Mouse (Mus musculus): ENCODE results near the gene Zfp652.

Gene Zfp652

DNA sequence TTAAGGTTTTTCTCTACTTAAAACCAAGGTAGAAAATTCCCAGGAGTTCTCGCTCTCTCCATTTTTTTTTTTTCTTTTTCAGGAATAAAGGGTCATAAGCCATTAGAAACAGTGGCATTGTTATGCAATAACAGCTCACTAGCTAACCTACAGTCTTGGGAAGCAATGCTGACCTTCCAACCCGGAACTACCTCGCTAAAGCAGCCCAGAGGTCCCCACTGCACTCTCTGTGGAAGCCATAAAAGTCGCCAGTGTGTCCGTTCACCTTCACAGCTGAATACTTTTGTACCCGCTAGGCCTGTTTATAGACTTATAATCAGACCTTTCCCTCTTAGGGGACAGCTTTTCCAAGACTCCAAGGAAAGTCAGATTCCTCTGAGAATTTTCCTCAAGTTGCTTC, 55.8 kb downstream of the Zfp652 start:
- no peak for DNase-seq (ENCODE audit: low read depth, low spot score)

DNA sequence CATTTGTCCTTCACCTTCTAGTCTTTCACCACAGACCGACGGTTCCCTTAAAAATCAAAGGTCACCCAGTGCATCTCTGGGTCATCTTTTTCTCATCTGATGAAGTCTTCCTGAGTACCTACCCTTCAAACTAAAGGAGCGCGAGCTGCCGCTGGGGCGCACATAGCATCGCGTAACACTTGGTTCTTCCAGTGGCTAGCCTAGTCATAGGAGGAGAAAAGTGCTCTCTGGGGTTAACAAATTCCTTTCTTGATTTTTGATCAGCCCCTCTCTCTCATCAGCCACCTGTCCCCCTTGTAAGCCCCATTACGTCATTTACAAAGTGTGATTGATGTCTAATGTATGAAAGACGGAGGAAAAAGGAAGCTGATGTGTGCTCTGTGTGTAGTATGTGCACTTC, 56.7 kb downstream of the Zfp652 start:
- no peak for DNase-seq (ENCODE audit: low read depth, low spot score)

DNA sequence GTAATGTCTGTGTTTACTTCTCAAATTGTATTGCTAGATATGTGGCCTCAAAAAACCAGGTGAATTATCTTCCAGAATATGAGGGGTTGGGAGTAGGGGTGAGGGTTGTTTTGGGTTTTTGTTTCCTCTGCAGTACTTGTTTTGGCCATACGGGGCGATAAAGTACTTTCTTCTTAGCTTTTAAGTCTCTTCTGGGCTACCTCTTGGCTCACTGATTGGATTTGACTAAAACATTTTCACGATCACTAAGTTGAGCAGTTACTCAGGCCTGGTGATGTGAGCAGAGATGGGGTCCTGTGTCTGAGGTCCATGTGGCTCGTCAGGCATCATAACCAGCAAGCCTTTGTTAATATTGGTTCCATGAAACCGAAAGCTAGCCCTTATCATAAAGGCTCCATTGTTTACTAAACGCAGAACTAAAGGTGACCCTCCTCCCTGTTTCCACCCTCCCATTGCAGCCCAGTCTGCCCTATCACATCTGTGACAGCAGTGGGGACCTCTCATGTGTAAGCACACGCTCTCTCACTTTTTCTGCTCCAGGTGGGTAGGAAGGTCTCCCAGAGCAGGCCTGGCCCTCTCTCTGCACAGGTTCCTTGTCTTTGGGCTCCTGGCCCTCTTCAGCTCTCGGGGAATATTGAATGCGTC, 58.4 kb downstream of the Zfp652 start:
- DNase-seq (ENCODE audit: low read depth, low spot score), result peak; percentile 62

DNA sequence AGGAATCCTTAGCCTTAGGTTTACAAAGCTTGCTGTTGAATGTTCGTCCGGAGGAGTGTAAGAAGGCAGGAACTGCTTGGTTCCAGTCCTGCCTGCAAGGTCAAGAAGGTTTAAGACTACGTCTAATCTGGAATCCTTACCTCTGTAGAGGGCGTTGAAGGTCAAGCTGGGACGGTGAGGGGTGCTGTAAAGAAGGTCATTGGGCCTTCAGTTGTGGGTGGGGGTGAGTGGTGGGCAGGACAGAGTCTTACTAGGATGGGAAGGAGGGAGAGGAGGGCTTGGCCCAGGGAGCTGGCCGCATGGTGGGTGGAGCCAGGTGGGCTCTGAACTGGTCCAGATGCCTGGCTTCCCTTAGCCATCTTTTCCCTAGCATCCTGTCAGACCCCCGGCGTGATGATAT, 59.2 kb downstream of the Zfp652 start:
- no peak for DNase-seq (ENCODE audit: low read depth, low spot score)

DNA sequence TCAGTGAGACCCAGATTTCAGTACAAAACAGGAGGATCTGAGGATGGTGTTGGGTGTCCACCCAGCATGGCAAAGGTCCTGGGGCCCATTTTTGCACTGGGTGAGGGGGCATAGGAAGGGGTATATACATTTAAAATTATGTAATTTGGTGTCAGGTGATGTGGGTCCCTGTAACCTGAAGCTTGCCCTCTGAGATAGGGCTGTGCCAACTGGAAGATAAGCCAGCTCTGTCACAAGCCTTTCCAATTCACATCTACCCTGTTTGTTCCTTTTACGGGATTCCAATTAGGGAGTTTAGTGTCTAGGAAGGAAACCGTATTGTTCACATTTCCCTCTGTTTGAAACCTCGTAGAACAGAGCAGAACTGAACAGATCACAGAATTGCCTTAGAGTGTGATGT, 60.8 kb downstream of the Zfp652 start:
- DNase-seq (ENCODE audit: low read depth, low spot score), result no peak

DNA sequence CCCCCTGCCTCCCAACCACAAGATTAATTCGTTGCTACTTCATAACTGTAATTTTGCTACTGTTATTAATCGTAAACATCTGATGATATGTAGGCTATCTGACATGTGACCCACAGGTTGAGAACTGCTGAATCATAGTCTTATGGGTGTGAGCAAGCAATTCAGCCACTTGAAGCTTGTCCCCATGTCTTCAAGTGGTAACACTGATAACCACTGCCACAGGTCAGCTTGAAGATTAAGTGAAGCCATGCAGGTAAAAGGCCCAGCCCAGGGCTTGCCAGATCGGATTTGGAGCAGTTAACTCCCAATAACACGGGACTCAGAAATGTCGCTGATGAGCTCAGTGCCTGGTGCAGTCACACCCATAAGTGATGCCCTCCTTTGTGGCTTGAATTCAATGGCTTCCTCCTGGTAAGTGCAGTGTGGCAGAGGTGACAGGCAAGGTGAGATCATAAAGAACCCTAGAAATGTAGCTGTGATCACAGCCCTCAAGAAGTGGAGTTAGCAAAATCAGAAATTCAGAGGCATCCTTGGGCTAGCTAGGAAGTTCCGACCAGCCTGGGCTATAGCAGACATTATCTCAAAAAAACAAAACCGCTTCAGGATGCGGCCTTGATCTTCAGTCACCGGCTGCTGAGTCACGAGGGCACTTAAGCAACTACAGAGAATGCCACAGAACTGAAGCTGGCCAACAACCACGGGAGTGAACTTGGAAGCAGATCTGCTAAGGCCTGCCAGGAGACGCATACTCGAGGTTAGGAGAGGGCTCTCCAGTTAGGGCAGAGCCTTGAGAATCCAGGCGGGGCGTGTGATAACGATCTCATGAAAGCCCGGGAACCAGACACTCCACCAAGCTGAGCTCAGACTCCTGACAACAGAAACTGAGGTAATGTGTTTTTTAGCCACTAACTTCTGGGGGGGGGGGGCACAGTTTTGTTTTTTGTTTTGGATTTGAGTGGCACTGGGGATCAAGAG, 65.1 kb downstream of the Zfp652 start:
- DNase-seq (ENCODE audit: low read depth, low spot score), result peak; percentile 99

DNA sequence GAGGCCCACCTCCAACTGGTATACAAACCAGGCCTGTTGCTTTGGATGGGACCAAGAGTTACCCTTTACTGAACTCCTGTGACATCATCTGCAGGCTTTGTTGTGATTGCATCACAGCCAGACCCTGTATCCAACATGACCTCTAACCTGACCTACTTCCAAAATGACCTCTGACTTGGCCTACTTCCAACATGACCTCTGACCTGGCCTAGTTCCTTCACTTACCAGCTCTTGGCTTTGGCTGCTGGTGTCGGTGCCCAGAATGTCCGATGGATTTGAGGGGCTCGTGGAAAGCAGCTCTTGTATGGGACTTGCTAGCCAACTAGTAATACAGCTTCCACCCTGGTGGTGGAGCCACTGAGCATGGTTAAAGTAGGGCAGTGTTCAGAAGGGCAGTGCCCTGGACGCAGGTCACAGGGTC, 66.4 kb downstream of the Zfp652 start:
- peak; percentile 71 for DNase-seq (ENCODE audit: low read depth, low spot score)

DNA sequence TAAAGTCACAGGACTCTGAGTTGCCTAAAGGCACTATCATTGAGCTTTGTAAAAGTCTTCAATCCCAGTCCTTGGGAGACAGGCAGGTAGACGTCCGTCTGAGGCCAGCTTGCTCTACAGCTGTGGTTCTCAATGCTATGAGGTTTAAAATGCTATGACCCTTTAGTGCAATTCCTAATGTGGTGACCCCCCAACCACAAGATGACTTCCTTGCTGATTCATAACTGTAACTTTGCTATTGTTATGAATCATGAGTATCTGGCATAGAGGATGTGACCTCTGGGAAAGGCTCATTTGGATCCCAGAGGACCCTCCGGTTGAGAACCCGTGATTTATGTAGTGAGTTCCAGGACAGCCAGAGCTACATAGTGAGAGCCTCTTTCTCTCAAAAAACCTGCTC, 66.9 kb downstream of the Zfp652 start:
- peak; percentile 95 for DNase-seq (ENCODE audit: low read depth, low spot score)

DNA sequence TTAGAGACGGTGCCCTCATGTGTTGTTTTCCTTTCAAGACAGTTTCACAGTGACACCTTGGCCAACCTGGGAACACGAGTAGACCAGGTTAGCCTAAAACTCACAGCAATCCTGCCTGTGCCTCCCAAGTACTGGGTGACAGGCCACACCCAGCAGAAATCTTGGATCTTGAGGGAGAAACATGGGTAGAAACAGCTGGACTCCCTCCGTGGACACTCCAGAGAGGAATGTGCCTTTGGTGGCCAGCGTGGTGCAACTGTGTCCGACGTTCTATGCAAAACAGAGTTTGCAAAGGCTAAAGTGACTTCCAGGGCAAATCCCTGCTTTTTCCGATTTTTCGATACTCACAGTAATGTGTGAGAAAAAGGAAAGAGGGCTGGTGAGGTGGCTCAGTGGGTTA, 68.0 kb downstream of the Zfp652 start:
- DNase-seq (ENCODE audit: low read depth, low spot score), result no peak

DNA sequence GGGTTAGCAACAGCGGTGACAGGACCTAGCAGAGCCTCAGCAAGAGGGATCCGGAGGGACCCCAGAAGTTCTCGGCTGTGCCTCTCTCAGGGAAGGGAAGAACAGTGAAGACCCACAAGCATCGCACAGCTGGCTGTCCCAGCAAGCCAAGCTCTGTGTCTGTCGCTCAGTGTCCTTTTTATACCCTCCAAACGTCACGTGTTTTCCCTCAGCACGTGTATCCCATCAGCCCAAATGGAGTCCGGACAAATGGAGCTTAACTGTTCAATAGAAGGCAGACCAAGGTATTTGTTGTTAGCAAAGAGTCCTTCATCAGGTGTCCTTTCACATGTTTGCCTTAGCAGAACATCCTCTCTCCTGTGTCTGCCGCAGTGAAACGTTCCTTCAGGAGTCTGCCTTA, 69.1 kb downstream of the Zfp652 start:
- DNase-seq (ENCODE audit: low read depth, low spot score), result no peak

DNA sequence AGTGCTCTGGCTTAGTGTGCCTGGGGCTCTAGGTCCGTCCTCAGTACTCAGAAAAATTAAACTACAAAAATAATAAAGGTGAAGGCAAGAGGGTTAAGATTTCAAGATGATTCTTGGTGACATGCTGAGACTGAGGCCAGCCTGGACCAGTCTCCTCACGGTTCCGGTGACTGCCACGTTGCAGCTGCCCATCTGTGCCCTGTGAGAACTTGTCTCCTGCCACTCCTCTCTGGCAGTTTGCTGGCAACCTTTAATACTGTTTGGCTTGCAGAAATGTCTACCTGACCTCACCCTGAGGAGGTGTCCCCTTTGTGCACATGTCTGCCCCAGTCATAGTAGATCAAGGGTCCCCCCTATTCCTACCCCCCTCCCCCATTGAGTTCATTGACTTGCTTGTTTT, 71.0 kb downstream of the Zfp652 start:
- no peak for DNase-seq (ENCODE audit: low read depth, low spot score)

DNA sequence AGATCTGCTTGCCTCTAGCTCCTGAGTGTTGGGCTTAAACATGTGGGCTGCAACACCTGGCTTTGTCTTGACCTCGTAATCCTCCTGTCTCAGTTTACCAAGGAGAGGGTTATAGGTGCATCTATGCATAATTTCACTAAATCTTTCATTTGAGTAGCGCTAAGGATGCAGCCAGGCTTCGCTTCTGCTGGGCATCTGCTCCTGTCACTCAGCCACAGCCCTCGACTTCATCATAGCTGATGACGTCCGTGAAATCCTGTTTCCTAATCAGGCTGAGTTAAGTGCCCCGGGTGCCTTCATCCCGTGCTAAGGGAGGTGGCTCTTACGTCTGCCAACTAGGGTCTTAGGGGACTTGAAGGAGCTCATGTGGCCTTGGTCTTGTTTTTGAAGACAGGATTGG, 71.5 kb downstream of the Zfp652 start:
- no peak for DNase-seq (ENCODE audit: low read depth, low spot score)

DNA sequence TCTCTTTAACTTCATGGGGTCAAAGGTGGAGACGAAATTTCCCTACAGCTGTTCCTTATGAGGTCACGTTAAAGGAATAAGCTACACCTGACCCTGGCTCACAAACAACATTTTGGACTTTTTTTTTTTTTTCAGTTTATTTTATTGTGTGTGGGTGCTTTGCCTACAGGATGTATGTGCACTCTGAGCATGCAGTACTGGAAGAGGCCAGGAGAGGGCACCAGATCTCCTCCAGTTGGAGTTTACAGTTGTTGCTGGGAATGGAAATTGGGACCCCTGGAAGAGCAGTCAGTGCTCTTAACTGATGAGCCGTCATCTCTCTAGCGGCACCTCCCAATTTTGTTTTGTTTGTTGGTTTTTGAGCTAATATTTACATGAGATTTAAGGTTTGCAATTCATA, 73.2 kb downstream of the Zfp652 start:
- no peak for DNase-seq (ENCODE audit: low read depth, low spot score)

DNA sequence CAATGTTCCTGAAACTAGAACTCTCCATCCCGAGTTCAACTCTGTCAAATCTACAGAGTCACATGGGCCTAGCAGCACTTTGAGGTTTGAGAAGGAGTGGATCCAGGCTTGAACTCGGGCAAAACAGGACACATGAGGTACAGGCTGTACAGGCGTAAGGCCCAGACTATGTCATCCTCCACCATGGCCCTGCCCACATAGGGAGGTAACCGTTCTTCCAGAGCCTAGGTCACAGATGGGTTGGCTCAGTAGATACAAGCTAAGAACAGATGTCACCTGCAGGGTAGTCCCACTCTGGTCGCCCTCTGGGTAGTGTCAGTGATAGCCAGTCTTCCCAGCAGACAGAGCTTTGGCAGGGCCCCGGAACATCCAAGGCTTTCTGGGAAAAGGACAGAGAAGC, 74.0 kb downstream of the Zfp652 start:
- no peak for DNase-seq (ENCODE audit: low read depth, low spot score)

DNA sequence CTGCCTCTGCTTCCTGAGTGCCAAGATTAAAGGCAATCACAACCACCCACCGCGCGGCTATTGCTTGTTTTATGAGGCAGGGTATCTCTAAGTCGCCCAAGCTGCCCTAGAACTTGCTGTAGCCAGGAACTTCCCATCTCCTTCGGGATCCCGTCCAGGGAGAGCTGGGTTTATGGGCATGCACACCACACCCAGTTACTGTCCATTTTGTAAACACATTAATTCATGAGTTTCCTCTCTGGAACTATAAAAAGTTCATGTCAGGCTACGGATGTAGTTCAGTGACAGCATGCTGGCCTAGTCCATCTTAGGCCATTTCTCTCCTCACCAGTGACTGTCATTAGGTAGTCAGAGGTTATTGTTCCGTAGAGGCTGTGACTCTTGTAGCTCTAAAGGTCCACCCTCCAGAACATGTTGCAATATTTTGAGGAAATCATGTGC, 77.0 kb downstream of the Zfp652 start:
- DNase-seq (ENCODE audit: low read depth, low spot score), result no peak

DNA sequence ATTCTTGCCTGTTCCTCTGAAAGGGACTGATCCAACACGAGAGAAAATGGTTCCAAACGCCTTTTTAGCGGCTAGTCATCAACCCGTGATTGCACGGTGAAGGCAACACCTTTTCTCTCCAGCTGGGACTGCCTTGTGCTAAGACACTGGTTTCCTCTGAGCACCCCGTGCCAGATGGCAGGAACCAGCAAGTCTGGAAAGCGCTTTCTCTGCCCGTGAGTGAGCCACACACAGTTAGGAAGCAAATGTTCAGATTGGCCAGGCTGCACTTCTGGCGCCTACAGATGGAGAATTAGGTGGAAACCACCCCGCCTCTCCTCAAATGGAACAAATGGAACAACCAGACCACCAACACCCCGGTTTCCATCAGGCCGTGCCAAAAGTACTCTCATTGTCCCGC, 79.3 kb downstream of the Zfp652 start:
- DNase-seq (ENCODE audit: low read depth, low spot score), result no peak

DNA sequence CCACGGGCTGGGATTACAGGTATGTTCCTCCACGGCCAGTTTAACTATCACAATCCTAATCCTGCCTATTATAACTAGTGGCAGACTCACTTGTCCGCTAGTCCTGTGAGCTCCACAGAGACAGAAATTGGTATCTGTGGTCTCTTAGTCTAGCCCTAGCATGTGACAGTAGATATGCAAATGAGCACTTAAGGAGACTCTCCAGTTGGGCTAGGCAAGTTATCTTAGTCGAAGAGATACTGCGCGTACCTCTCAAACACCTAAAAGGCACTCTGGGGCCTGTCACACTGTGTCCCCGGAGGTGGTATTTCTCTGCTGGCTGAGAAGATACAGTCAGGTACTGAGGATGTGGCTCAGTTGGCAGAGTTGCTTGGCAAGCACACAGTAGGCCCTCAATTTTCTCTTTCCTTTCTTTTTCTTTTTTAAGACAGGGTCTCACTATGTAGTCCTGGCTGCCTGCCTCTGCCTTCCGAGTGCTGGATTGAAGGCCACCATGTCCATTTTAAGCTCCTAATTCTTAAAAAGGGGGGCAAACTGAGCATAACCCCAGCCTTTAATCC, 80.6 kb downstream of the Zfp652 start:
- DNase-seq (ENCODE audit: low read depth, low spot score), result no peak

DNA sequence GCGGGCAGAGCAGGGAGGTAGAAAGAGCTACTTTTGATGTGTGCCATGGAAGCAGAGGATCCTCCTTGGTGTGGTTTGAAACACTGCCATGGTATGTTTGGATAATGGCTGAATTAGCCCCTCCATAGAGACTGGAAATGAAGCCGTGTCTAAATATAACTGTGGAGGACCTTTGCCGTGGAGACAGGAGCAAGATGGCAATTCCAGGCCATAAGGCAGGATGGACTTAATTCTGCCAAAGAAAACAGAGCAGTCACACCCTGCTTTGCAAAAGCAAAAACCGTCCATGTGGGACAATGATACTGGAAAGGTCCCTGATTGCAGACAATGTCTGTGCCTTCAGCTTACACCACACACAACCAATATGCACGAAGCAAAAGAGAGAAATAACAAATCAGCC, 81.7 kb downstream of the Zfp652 start:
- no peak for DNase-seq (ENCODE audit: low read depth, low spot score)

DNA sequence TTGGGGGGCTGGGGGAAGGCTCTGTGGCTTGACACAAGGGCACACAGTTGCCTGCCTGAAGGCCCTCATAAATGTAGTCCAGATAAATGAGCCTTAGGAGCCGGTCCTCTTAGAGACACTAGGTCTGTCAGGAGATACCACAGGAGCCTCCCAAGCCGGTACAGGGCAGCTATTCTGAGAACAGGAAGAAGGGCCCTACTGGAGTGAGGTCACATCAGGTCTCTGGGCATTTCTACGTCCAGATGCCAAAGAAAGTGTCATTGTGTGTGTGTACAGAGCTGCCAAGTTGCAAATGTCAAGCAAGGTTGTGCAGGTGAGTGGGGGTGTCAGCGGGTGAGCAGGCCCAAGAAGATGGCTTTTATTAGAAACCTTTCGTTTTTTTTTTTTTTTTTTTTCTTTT, 83.1 kb downstream of the Zfp652 start:
- DNase-seq (ENCODE audit: low read depth, low spot score), result no peak

DNA sequence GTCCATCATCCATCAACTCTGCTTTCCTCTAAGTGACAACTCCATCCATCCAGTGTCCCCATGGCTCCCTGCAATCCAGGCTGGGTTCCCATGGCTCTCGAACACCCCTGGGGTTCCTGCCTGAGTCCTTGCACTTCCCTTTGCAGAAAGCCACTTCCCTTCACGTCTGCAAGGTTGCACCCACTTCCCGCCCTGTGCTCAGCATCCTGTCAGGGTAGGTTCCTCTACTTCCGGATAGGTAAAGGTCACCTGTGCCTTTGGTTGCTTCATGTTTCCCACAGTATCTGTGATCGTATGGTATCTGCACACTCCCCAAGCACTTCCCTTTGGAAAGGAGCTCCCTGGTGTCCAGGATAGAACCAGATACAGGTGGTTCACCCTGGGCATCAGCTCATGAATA, 92.5 kb downstream of the Zfp652 start:
- DNase-seq (ENCODE audit: low read depth, low spot score), result no peak

DNA sequence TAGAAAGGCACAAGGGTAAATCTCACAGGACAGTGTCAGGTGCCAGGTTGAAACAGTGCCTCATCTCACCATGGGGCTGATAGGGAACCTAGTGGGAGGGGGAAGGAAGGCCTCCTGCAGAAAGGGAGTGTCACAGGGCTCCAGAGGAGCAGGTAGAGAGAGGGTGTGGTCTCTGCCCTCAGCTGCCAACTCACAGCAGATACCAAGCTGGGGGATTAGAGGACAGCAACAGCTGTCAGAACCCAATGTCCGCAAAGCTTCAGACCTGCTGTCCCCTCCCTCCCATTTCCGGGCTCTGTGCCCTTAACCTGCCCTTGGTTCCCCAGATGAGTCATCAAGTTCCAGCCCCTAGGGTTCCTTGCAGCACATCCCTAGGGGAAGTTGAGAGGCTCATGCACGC, 93.1 kb downstream of the Zfp652 start:
- peak; percentile 36 for DNase-seq (ENCODE audit: low read depth, low spot score)

DNA sequence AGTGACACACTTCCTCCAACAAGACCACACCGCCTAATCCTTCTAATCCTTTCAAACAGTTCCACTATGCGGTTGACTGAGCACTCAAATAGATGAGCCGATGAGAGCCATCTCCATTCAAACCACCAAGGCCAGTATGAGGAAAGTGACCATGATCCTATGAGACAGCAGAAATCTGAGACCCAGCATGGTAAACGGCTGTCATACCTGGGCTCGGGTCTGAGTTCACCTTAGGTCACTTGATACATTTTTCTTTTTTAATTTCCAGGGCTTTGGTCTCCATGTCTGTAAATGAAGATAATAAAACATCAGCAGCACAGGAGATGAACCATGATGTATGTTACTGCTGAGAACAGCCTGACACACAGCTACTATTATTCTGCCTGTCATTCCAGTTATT, 95.4 kb downstream of the Zfp652 start:
- no peak for DNase-seq (ENCODE audit: low read depth, low spot score)
